Mouse (Mus musculus) cerebellum, adult 9-11 months (tissue): ENCODE results near the gene Mkln1.
A peak's percentile ranks its signal among the peaks of the same experiment; 100 is the strongest.

ENCODE experiments used
- DNase-seq: peaks from one replicate; pipeline ENCODE4 v3.0.0; 2022

Gene Mkln1

GRCm38 (mm10) chr6:31398431-31399205 is at the start of gene Mkln1:
Mkln1 (plus strand) TSS chr6:31398735.
- DNase-seq: peak; percentile 90

- DNase-seq: no peak
Measured at GRCm38 (mm10) chr6:31356444-31357191, 41.9 kb upstream of the Mkln1 start.

GRCm38 (mm10) chr6:31357286-31357685 is 41.2 kb upstream of the Mkln1 start:
- no peak for DNase-seq

- DNase-seq: no peak
Measured at GRCm38 (mm10) chr6:31362617-31363016, 35.9 kb upstream of the Mkln1 start.

- no peak for DNase-seq
Measured at GRCm38 (mm10) chr6:31364399-31364798, 34.1 kb upstream of the Mkln1 start.

GRCm38 (mm10) chr6:31367947-31368346 is 30.6 kb upstream of the Mkln1 start:
- DNase-seq: no peak

- DNase-seq: no peak
Measured at GRCm38 (mm10) chr6:31368559-31368958, 30.0 kb upstream of the Mkln1 start.

- DNase-seq: peak; percentile 32
Measured at GRCm38 (mm10) chr6:31369875-31370274, 28.7 kb upstream of the Mkln1 start.

GRCm38 (mm10) chr6:31370550-31371061 is 27.9 kb upstream of the Mkln1 start:
- no peak for DNase-seq

GRCm38 (mm10) chr6:31371140-31371539 is 27.4 kb upstream of the Mkln1 start:
- no peak for DNase-seq

- no peak for DNase-seq
Measured at GRCm38 (mm10) chr6:31372620-31373019, 25.9 kb upstream of the Mkln1 start.

- no peak for DNase-seq
Measured at GRCm38 (mm10) chr6:31373084-31373673, 25.4 kb upstream of the Mkln1 start.

- DNase-seq: no peak
Measured at GRCm38 (mm10) chr6:31382989-31383388, 15.5 kb upstream of the Mkln1 start.

- DNase-seq: no peak
Measured at GRCm38 (mm10) chr6:31384794-31385193, 13.7 kb upstream of the Mkln1 start.

GRCm38 (mm10) chr6:31385281-31386145 is 13.0 kb upstream of the Mkln1 start:
- DNase-seq: no peak

GRCm38 (mm10) chr6:31389716-31390115 is 8.8 kb upstream of the Mkln1 start:
- DNase-seq: no peak

- DNase-seq: no peak
Measured at GRCm38 (mm10) chr6:31390243-31390981, 8.1 kb upstream of the Mkln1 start.

GRCm38 (mm10) chr6:31392871-31393270 is 5.7 kb upstream of the Mkln1 start:
- DNase-seq: no peak

GRCm38 (mm10) chr6:31396118-31396517 is 2.4 kb upstream of the Mkln1 start:
- no peak for DNase-seq

- DNase-seq: no peak
Measured at GRCm38 (mm10) chr6:31397308-31397707, 1.2 kb upstream of the Mkln1 start.

GRCm38 (mm10) chr6:31397775-31398430 is 632 bp upstream of the Mkln1 start:
- DNase-seq: peak; percentile 15
